Mouse (Mus musculus) frontal cortex, adult 2 months (tissue): ENCODE results near the gene Abhd2. TPM values are rescaled to one million over a fixed set of nuclear protein-coding genes. Genes with fewer than 3 reads are reported as not detected.

Experiments
- DNase-seq, 2 experiments: peaks; one replicate each; pipeline ENCODE4 v3.0.0; 2022; ENCODE audit warnings: low spot score in 1 of 2; ENCODE audit errors: extremely low spot score in 1 of 2
- polyA plus RNA-seq: library from polyadenylated mRNA; depleted of rRNA; stranded (reverse); fragments of >200 nt; gene quantifications from 2 replicates; pipeline ENCODE4 v1.2.3, GENCODE M21; 2012; rRNA removed

Abhd2 gene
- polyA plus RNA-seq, 1 experiment: 39.2 TPM

- DNase-seq: no peak
These were observed 141.7 kb downstream of the Abhd2 start for GRCm38 (mm10) chr7:79414449-79415375.

Other genes starting within 250 kb of the Abhd2 start
- gene Acan, start 219.7 kb upstream of the Abhd2 start, polyA plus RNA-seq: 2.5 and 3.3 TPM in 2 replicates
- gene Hapln3, start 142.2 kb upstream of the Abhd2 start, polyA plus RNA-seq: 4.2 and 4.5 TPM in 2 replicates
- gene Mfge8, start 124.1 kb upstream of the Abhd2 start, polyA plus RNA-seq: 273 and 340 TPM in 2 replicates
- gene Rlbp1, start 113.8 kb downstream of the Abhd2 start, polyA plus RNA-seq: 31.3 and 42.4 TPM in 2 replicates
- gene Fanci, start 118.7 kb downstream of the Abhd2 start, polyA plus RNA-seq: 0.34 and 0.46 TPM in 2 replicates
- 73.0 and 84.6 TPM in 2 replicates for gene Polg, start 193.2 kb downstream of the Abhd2 start, polyA plus RNA-seq